Mouse (Mus musculus): Measurements from ENCODE around the gene Med20.
"Not testable (repeated sequence)": the region's sequence is repeated elsewhere in the genome, so short reads cannot be mapped to it uniquely, and the experiment has no call there.

Gene Med20

DNA sequence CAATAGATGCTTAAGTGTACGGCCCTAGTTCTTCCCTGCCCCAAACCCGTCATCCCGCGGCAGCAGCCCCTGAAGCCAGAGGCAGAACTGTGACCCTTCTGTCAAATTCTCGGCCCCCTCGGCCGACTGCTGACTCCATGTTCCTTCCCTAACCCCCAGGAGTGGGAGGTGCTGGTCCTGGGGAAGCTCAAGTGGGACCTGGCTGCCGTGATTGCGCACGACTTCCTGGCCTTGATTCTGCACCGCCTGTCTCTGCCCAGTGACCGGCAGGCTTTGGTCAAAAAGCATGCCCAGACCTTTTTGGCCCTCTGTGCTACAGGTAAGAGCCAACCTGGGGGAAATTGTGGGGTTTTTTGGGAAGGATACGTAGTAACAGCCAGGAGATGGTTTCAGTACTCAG, 14.1 kb upstream of the Med20 start:
- no peak for DNase-seq

DNA sequence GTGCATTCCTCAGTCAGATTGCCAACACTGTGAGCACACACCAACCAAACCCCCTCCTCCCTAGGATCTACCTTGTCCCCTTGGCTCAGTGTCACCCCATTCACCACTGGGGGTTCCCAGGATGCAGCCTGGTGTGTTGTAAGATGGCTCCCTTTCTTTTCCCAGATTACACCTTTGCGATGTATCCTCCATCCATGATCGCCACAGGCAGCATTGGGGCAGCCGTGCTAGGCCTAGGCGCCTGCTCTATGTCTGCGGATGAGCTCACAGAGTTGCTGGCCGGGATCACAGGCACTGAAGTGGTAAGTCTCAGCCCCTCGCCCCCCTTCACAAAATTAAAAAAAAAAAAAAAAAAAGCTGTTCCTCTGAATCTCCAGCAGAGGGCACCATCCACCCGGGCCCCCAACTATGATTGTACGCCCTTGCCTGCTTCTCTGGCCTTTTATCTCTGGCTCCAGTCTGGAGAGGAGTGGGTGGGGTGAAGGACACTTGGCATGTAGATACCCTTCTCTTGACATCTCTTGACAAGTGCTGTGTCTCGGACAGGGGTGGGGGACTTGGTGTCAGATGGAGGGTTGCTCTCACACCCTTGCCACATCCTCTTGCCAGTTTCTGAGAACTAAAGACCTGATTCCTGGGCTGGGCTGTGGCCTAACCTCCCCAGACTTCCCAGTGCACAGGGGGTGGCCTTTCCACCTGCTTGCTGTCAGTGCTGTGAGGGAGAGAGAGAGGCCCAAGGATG, 13.4 kb upstream of the Med20 start:
- DNase-seq = peak; percentile 46

DNA sequence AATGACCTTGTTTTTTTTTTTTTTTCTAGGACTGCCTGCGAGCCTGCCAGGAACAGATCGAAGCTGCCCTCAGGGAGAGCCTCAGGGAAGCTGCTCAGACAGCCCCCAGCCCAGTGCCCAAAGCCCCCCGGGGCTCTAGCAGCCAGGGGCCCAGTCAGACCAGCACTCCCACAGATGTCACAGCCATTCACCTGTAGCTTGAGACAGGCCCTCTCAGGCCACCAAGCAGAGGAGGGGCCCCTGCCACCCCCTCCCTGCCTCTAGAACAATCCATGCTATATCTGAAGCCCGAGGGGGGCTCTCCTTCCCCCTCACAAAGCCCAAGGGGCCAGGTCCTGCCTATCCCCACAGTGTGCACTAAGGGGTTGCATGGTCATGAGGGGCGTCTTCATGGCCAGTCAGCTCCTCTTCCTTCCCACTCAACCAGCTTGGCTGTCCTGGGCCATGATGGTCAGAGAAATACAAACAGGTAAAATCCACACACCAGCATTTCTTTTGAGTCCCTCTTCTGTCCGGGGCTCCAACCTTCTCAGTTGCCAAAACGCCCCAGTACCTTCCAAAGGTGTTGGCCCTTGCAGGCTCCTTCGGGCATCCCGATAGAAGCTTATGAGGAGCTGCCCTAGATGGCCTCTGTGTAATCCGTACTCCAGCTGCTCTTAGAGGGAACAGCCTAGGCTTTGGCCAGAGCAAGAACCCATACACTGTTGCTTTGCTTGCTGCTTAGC, 12.6 kb upstream of the Med20 start:
- not testable (repeated sequence) for DNase-seq

DNA sequence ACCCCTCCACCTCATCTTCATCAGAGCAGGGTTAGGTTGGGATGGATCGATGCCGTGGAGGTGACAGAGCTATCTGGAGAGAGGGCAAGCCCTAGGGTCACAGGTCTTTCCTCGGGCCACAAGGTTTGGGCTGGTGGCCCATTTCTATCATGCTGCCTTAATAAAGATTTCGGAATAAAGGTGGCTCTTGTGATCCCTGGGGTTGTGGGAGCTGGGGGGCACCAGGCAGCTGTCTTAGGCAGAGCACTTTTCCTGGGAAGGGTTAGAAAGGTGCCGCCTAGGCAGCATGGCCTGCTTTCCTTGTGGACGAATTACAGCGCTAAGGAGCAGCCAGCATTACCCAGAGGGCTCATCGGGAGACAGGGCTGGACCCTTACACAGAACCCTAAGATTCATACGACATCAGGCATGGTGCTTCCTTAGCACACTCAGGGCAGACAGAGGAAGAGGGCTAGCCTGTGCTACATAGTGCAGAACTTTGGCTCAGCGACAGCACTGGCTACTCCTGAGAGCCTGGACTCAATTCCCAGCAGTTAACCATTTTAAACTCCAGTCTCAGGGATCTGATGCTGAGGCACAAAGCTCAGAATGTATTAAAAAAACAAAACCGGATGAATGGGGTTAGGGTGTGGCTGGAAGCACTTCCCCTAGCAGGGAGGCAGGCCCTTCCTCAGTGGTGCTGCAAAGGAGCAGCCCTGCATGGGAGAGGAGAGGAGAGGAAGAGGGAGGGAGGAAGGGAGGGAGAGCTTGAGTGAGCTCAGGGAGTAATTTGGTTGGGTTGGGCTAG, 11.7 kb upstream of the Med20 start:
- no peak for DNase-seq

DNA sequence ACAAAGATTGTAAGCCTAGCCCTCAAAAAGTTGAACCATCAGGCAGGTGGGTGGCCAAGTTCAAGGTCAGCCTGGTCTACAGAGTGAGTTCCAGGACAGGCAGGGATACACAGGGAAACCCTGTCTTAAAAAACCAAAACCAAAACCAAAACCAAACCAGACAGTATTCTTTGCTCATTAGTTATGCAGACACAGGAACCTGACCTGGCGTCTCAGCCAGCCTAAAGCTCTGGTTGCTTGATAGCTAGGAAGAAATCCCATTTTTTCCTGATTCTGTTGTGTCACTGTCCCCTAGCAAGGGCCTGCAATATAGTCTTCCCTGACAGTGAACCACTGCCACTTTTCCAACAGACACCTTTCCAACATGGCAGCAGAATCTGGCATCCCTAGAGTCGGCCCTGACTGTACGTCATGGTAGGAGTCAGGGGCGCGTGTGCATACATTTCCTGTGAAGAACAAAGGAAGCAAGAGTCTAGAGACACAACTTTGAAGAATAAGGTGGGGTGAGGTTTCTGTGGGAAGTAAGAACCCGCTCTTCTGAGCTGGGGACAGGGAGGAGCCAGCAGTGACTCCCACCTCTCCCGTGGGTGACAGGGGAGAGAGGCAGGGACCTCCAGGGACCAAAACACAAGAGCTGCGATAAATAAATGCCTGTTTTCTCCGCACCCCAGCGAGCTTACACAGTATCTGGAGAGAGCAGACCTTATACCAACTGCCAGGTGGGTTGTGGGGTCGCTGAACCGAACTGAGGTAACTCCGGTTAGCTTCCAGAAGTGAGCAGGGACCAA, 10.6 kb upstream of the Med20 start:
- no peak for DNase-seq

DNA sequence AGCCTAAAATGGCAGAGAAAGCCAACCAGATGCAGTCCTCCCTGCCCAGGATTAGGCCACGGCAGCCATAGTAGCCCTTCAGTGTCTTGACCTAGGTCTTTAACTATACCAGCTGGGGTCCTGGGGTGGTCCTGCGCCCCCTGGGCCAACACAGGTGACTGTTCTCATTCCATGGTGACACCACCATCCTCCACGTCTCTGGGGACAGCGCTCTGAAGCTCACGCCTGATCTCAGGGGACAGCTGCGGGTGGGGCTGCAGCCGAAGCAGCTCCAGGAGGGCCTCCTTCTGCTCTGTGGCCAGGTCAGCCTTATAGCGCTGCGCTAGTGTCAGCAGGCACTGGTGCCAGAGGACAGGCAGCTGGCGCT, 10.0 kb upstream of the Med20 start:
- no peak for DNase-seq

DNA sequence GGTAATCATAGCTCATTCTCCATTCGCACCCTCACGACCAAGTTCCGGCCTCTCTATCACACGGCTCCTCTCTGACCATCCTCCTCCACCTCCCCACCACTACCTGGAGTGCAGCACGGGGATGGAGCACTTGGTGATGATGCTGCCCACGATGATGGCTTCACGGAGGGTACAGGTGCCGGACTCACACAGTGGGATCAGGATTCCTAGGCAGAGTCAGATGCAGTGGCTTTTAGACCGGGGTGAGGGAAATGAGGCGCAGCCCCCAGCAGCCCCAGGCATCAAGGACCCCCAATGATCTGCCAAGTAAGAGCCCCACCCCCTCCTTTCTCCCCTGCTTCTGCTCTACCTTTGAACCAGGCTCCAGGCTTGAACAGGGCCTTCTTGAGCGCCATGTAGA, 9.1 kb upstream of the Med20 start:
- DNase-seq = no peak

DNA sequence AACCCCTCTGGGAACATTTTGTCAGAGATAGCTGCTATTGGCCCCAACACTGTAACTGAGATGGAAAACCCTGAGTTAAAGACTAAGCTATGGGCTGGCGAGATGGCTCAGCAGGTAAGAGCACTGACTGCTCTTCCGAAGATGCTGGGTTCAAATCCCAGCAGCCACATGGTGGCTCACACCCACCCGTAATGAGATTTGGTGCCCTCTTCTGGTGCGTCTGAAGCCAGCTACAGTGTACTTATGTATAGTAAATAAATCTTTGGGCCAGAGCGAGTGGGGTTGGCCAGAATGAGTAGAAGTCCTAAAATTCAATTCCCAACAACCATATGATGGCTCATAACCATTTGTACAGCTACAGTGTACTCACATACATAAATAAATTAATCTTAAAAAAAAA, 5.2 kb upstream of the Med20 start:
- no peak for DNase-seq

DNA sequence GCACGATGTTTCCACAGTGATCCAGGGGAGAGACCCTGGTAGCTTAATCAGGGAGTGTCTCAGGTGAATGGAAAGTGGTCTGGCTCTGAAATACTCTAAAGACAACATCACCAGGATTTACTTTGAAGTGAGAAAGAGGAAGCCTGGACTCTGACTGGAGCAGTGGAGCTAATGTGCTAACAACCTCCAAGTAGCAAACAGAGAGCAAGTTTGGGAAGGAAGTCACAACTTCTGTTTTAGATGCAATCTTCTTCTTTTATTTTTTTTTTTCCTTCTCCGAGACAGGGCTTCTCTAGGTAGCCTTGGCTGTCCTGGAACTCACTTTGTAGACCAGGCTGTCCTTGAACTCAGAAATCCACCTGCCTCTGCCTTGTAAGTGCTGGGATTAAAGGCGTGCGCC, 2.2 kb upstream of the Med20 start:
- no peak for DNase-seq

DNA sequence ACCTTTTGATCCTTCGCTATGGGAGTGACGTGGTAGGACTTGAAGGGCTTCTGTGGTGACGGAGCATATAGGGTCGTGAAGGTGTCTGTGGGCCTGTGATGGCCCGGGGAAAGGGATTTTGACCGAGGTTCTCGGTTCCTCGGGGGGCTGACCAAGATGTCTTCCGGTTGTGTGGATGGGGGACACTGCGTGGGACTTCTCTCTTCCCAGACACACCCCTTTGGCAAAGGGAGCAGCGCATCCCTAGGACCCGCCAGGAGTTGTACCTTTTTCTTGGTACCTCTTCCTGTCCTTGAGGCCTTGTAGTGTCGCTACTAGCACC, 240 bp downstream of the Med20 start:
- DNase-seq = no peak

DNA sequence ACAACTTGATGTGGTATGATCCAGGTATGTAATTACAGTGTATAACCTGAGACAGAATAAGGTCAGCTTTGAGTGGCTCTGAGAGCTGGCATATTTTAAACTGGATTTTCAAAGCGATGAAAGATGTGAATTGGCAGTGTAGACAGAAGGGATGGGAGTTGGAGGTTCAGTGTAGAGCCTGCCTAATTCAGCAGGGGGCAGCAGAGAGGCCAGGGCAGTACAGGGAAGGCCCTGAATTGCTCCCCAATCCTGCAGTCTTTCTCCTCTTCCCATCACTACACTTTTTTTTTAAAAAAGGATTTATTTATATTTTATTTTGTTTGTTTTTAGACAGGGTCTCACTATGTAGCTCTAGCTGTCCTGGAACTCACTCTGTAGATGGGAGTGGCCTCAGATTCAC, 2.6 kb downstream of the Med20 start:
- DNase-seq = no peak

DNA sequence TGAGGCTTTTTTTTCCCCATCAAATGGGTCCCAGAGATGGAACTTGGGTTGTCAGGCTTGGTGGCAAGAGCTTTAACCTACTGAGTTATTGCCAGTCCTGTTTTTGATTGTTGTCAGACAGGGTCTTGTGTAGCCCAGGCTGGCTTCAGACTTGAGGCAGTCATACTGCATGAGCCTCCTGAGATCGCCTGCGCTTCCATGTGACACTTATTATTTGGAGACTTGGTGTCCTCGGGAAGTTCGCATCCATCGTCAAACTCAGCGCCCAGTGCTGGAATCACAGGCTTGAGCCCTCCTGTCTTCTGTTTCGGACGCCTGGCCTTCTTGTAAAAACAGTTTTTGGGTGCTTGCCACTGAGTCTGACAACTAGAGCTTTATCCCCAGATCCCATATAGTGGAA, 4.7 kb downstream of the Med20 start:
- no peak for DNase-seq

DNA sequence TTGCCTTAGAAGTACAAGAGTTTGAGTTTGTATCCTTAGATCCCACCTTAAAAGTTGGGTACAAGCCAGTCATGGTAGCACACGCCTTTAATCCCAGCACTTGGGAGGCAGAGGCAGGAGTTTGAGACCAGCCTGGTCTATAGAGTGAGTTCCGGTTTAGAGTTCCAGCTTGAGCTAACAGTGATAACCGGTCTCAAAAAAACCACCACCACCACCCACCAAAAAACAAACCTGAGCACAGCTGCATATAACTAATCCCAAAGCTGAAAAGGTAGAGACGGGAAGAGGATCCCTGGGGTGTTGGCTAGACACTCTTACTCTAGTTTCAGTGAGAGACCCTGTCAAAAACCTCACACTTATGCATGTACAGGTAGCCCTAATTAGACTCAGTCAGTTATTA, 5.3 kb downstream of the Med20 start:
- DNase-seq = no peak

DNA sequence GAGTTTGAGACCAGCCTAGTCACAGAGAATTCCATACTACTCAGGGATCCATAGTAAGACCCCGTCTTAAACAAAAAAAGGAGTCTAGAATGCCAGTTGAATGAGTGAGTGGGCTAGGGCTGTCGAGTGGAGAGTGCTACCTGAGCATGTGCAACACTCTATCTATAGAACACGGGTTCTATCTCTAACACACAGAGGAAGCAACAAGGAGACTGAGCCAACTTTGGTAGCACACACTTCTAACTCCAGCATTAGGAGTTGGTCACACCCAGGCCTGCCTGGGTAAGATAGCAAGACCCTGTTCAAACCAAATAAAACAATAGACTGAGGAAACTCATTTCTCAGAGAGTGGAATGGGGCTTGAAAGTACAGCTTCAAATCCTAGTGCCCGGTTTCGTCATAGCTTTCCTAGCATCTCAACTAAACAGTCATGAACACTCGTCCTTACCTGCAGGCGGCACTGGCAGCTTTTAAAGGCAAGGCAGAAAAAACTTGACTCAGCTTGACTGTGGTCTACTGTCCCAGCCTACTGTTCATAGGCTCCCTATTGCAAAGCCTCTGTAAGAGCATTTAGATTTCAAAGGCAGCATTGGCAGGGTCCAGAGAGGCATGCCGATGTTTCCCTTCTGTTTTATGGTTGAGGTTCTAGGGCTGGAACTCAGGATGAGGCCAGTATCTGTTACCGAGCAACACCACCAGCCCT, 6.4 kb downstream of the Med20 start:
- no peak for DNase-seq

DNA sequence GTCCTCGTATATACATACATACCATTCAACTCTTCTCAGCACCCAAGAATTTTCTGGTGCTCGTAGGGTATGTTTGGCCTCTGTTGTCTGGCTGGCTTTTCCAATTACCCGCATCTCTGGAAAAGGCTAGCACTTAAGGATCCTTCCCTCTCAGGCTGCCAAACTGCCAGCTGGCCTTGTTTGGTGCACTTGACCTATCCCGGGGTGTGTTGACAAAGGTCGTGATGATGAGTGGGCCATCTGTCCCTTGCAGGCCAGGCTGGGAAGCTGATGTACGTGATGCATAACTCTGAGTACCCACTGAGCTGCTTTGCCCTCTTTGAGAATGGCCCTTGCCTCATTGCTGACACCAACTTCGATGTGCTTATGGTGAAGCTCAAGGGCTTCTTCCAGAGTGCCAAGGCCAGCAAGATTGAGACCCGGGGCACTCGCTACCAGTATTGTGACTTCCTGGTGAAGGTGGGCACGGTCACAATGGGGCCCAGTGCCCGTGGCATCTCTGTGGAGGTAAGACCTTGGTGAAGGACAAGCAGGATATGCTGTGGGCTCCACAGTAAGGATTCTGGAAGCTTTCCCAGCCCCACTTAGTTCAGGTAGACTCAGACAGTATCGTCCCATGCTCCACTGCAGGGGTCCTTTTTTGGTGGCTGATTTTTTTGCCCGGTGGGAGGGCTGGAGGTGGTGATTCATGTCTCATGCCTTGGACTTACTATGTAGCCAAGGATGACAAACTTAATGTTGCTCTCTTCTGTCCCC, 7.4 kb downstream of the Med20 start:
- no peak for DNase-seq

DNA sequence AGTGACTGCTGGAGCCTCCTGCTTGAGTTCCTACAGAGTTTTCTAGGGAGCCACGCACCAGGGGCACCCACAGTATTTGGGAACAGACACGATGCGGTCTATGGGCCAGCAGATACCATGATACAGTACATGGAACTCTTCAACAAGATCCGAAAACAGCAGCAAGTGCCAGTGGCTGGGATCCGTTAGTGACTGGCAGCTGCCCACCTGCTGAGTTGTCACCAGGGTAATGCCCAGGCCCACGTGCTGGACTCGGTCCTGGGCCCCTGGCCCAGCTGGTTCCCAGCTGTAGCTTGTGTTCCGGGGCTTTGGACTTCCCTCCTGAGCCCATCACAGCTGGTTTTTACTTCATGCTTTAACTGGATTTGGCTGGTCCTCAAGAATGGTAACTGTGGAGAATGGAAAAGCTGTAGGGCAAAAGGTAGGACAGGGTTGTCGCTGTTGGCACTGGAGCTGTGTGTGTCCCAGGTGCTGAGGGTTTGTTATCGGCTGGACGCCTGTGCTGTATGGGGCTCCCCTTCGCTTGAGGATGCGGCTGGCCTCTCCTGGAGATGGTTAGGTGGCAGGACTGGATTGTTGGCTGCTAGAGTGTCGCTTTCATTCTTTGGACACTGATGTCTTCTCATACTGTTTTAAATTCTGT, 11.7 kb downstream of the Med20 start:
- no peak for DNase-seq

DNA sequence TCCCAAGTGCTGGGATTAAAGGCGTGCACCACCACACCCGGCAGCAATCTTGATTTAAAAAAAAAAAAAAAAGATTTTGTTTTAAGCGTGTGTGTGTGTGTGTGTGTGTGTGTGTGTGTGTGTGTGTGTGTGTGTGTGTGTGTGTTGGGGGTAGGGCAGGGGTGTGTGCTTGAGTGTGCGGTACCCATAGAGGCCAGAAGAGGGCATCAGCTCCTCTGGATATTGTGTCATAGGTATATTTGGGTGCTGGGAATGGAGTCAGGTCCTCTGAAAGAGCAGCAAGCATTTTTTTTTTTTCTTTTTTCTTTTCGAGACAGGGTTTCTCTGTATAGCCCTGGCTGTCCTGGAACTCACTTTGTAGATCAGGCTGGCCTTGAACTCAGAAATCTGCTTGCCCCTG, 13.2 kb downstream of the Med20 start:
- not testable (repeated sequence) for DNase-seq

DNA sequence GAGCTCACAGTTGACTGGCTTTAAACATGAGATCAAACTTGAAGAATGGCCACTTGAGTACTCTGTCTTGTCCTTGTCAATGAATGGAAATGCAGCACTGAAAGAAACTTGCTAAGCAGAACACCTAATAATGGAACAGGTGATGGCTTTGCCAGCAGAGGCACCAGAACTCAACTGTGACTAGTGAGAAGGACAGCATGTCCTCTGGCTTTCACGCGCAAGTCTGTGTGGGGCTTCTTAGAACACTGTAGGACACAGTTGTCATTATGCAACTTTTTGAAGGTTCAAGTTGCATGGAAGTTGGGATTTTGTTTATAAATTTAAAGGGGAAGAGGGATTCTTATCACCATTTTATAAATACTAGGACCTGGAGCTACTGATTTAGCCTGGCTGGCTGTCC, 13.7 kb downstream of the Med20 start:
- DNase-seq = no peak

DNA sequence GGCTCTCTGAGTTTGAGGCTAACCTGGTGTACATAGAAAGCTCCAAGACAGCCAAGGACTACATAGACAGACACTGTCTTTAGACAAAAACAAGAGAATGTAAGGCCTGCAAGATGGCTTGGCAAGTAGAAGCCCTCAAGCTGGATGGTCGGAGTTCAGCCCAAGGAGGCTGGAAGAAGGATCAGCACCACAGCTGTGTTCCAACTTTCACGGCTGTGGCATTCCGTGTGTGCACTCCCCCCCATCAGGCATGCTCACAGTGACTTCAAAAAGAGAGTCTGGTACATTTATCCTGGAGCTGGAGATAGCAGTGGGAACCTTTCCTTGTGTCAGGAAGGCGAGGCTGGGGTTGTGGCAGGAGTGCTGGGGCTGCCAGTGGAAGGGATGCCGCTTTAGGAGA, 14.6 kb downstream of the Med20 start:
- no peak for DNase-seq

DNA sequence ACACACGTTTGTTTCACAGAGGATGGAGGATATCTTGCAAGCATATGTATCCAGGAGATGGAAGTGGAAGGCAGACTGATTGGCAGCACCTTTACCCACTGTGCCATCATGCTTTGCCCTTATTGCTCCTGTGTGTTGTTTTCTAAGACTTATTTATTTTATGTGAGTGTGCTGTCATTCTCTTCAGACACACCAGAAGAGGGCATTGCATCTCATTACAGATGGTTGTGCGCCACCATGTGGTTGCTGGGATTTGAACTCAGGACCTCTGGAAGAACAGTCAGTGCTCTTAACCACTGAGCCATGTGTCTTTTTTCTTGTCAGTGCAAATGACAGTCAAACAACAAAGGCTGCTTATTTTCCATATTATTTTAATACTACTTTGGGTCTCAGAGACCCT, 16.4 kb downstream of the Med20 start:
- DNase-seq = no peak

Data from cerebellum, adult 11-12 months (tissue).